Mouse (Mus musculus): ENCODE data around the gene Zar1l.

DNA sequence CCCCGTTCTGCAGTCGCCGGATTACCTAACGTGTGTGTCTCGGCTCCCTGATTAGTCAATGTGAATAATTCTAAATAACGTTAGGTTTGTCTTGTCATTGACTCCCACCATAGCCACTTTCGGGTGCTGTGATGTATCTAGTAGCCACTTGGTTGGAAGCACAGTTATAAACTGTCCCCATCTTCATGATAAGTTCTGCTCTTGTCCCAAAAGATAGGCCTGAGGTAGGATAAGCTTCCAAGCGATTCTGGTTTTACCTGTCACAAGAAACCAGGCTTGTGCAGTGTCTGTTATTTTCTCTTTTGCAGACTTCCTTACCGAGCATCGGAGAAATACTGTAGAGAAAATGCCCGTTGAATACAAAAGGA is 4.9 kb upstream of the Zar1l start:
- TF ChIP-seq CTCF (IDR thresholded peaks at IDR 0.05; ENCODE audit: control insufficient read depth, insufficient read depth, low read length) = no peak
- TF ChIP-seq POLR2A (IDR thresholded peaks at IDR 0.05; ENCODE audit: borderline replicate concordance, control insufficient read depth, low read depth, low read length) = no peak

Measured in bone marrow, adult 2 months (tissue).